Mouse (Mus musculus) heart, postnatal 14 days (tissue): Measurements from ENCODE around the gene Arhgef1. TPM values are rescaled to one million over a fixed set of nuclear protein-coding genes. Genes with fewer than 3 reads are reported as not detected.
A peak's percentile ranks its signal among the peaks of the same experiment; 100 is the strongest.

Experiments
- DNase-seq, 2 experiments: peaks; one replicate each; pipeline ENCODE4 v3.0.0; 2021 to 2022
- intact Hi-C: fragments of 180-260 bp; cut with DNase I; formaldehyde crosslinking; loops from one replicate; pipeline ENCODE4 v1.15.1; 2025
- total RNA-seq, 2 experiments: library from RNA; stranded (reverse); gene quantifications; 2 replicates each; pipeline ENCODE4 v1.2.3; 2021

The Arhgef1 gene
- total RNA-seq, 2 experiments from 2014 or later, result 76.1 to 78.7 TPM

GRCm38 (mm10) chr7:24919728-24920127, 17.0 kb downstream of the Arhgef1 start:
- intact Hi-C loops, result no loop called here
- DNase-seq, result peak; percentile 56 to 59

GRCm38 (mm10) chr7:24930475-24930874, 27.8 kb downstream of the Arhgef1 start:
- intact Hi-C loops, result no loop called here
- DNase-seq, result no peak

- intact Hi-C loops, result no loop called here
These were observed 28.9 kb downstream of the Arhgef1 start for GRCm38 (mm10) chr7:24931651-24932050.

GRCm38 (mm10) chr7:24943641-24944040, 40.9 kb downstream of the Arhgef1 start:
- DNase-seq, result no peak
- intact Hi-C loops, result no loop called here

More at GRCm38 (mm10) chr7:24931651-24932050, 28.9 kb downstream of the Arhgef1 start:
- no peak for DNase-seq

GRCm38 (mm10) chr7:24944257-24944950, 41.7 kb downstream of the Arhgef1 start, which contains the start of gene Gm4881:
Gene Gm4881 (minus strand): TSS chr7:24944494.
- DNase-seq, result no peak
- intact Hi-C loops, result no loop called here

- intact Hi-C loops, result no loop called here
- DNase-seq, result no peak
These were observed 44.8 kb downstream of the Arhgef1 start for GRCm38 (mm10) chr7:24947316-24948048.

GRCm38 (mm10) chr7:24948774-24949173, 46.1 kb downstream of the Arhgef1 start:
- DNase-seq, result no peak
- intact Hi-C loops, result no loop called here

GRCm38 (mm10) chr7:24949958-24950623, 47.4 kb downstream of the Arhgef1 start:
- intact Hi-C loops, result loop anchor here (1.0 kb wide), 1 partner anchor 60 kb away; no protein-coding TSS in a partner anchor

GRCm38 (mm10) chr7:24953966-24954365, 51.3 kb downstream of the Arhgef1 start:
- no peak for DNase-seq
- intact Hi-C loops, result no loop called here

More at GRCm38 (mm10) chr7:24949958-24950623, 47.4 kb downstream of the Arhgef1 start:
- DNase-seq, result peak; percentile 75 to 87

- intact Hi-C loops, result no loop called here
- DNase-seq, result no peak
These were observed 51.7 kb downstream of the Arhgef1 start for GRCm38 (mm10) chr7:24954450-24954849.

- no peak for DNase-seq
- intact Hi-C loops, result no loop called here
These were observed 52.5 kb downstream of the Arhgef1 start for GRCm38 (mm10) chr7:24955226-24955625.

- DNase-seq, result no peak
- intact Hi-C loops, result loop anchor here (2.0 kb wide), 1 partner anchor 73 kb away; no protein-coding TSS in a partner anchor
These were observed 61.6 kb downstream of the Arhgef1 start for GRCm38 (mm10) chr7:24964288-24964687.

GRCm38 (mm10) chr7:24964897-24965535, 62.3 kb downstream of the Arhgef1 start:
- intact Hi-C loops, result loop anchor here (2.0 kb wide), 1 partner anchor 74 kb away; no protein-coding TSS in a partner anchor
- peak; percentile 79 to 88 for DNase-seq

- intact Hi-C loops, result no loop called here
- DNase-seq, result no peak
These were observed 65.3 kb downstream of the Arhgef1 start for GRCm38 (mm10) chr7:24967966-24968365.

- intact Hi-C loops, result no loop called here
- no peak for DNase-seq
These were observed 65.8 kb downstream of the Arhgef1 start for GRCm38 (mm10) chr7:24968463-24968862.

GRCm38 (mm10) chr7:24969805-24970204, 67.1 kb downstream of the Arhgef1 start:
- DNase-seq, result no peak
- intact Hi-C loops, result loop anchor here (5.0 to 10.0 kb wide), 3 partner anchors 68 to 345 kb away; partner anchors contain the start of genes Arhgef1 and Megf8

GRCm38 (mm10) chr7:24970341-24970740, 67.6 kb downstream of the Arhgef1 start:
- intact Hi-C loops, result loop anchor here (5.0 to 10.0 kb wide), 3 partner anchors 68 to 344 kb away; partner anchors contain the start of genes Arhgef1 and Megf8
- no peak for DNase-seq

GRCm38 (mm10) chr7:24971261-24971971, 68.7 kb downstream of the Arhgef1 start:
- peak; percentile 46 to 59 for DNase-seq
- intact Hi-C loops, result loop anchor here (5.0 to 10.0 kb wide), 3 partner anchors 69 to 343 kb away; partner anchors contain the start of genes Arhgef1 and Megf8
